Mouse (Mus musculus) heart, adult 2 months (tissue): ENCODE measurements around the gene Tbc1d10c.

Source experiments
- CTCF ChIP-seq: fragments of 200-600 bp; IDR thresholded peaks from 2 replicates; pipeline ENCODE4 v1.8.1; 2022; ENCODE audit warnings: antibody characterized with exemption, mild to moderate bottlenecking, moderate library complexity
- EP300 ChIP-seq: fragments of 200-500 bp; IDR thresholded peaks from 2 replicates; pipeline ENCODE4 v1.6.1; 2011; ENCODE audit warnings: low read depth, low read length, control low read depth; ENCODE audit not compliant: insufficient read depth
- POLR2A ChIP-seq: fragments of 200-500 bp; IDR thresholded peaks from 2 replicates; pipeline ENCODE4 v1.6.1; 2011; ENCODE audit warnings: mild to moderate bottlenecking, low read depth, low read length, control low read depth; ENCODE audit not compliant: insufficient read depth

DNA sequence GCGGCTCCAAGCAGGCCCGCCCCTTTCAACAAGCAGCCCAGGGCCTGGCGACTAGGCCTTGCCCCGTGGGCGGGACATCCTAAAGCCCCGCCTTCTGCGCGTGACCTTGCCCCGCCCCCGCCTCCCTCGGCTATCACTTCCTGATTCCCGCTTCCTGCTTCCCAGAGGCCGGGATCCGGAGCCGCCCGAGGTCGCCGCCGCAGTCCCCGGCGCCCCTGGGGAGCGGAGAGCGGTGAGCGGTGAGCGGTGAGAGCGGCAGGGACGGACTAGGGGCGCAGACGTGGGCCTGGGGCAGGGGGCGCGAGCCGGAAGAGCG, 42.6 kb downstream of the Tbc1d10c start, which contains the start of gene Coro1b:
- TF ChIP-seq POLR2A (peak; percentile 82; the same call in 1 of the 2 replicates), CTCF (no peak), EP300 (0 out of 2 replicates have a peak, but pooled peaks have one; percentile 48)
